Mouse (Mus musculus): ENCODE data around the gene Gm20518. TPM values are rescaled to one million over a fixed set of nuclear protein-coding genes. Genes with fewer than 3 reads are reported as not detected.
A peak's percentile ranks its signal among the peaks of the same experiment; 100 is the strongest.

Gene Gm20518
- polyA plus RNA-seq, 1 experiment from 2014 or later = 0.15 TPM

DNA sequence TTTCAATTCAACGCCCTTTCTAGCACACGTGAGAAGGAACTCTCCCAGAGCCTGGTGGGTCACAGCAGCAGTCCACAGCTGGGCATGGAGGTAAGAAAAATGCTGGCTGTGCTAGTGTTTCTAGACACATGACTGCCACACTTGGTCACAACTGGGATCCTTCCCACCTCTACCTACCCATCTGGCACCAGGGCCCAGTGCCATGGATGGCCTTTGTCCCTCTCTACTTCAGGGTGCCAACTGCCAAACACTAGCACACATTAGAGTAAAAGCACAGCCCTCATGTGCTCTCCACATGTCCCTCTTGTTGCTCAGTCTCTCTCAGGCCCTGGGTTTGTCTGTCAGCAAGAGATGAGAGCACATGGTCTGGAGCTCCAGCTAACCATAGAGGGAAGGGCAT, 38.2 kb upstream of the Gm20518 start:
- 63% methylated on average over 2 of the region's 2 CpGs for WGBS

DNA sequence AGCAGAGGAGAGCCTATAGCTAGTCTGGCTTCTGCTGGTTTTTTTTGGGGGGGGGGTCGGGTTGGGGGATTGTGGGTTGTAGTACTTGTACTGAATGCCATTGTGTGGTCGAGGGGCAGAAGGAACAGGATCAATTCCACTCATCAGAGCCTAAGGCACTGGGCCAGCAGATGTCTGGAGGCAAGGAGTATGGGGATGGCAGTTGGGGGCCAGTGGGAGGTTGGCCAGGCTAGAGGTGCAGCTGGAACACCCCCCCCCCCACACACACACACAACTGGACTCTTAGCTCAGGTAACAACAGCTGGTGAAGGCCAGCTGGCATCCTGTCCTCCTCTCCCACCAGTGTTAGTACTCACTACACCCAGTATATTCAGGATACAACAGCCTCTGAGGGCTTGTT, 37.7 kb upstream of the Gm20518 start:
- no peak overlapping the region for H3K9ac ChIP-seq (ENCODE audit: low read depth, low read length)
- no peak overlapping the region for H3K4me3 ChIP-seq (ENCODE audit: low read depth, low read length)
- H3K36me3 ChIP-seq (ENCODE audit: control insufficient read depth, insufficient read depth, low read length) = no peaks in the 10 kb centered on the region
- WGBS = 6% methylated on average over 2 of the region's 2 CpGs
- H3K27me3 ChIP-seq (ENCODE audit: control insufficient read depth, insufficient read depth, low read length) = no peaks in the 10 kb centered on the region
- no peak for DNase-seq (ENCODE audit: low spot score)
- ATAC-seq (ENCODE audit: low FRiP score) = peak; percentile 6; the same call in 1 of the 2 replicates
- H3K9me3 ChIP-seq (ENCODE audit: control insufficient read depth, low read length) = no peaks in the 10 kb centered on the region
- H3K4me2 ChIP-seq (replicated peaks; ENCODE audit: low read depth, low read length) = no peak overlapping the region
- peak overlapping the region; percentile 65; the same call in 1 of the 2 replicates for H3K27ac ChIP-seq (ENCODE audit: low read depth, low read length)
- peaks cover 5% of the 10 kb centered on the region for H3K4me1 ChIP-seq (replicated peaks; ENCODE audit: control insufficient read depth, insufficient read depth, low read length)

More for the DNA sequence above, 38.2 kb upstream of the Gm20518 start:
- no peaks in the 10 kb centered on the region for H3K36me3 ChIP-seq (ENCODE audit: control insufficient read depth, insufficient read depth, low read length)
- no peak overlapping the region for H3K4me3 ChIP-seq (ENCODE audit: low read depth, low read length)
- DNase-seq (ENCODE audit: low spot score) (no peak), ATAC-seq (ENCODE audit: low FRiP score) (no peak)
- no peaks in the 10 kb centered on the region for H3K9me3 ChIP-seq (ENCODE audit: control insufficient read depth, low read length)
- no peak overlapping the region for H3K27ac ChIP-seq (ENCODE audit: low read depth, low read length)
- H3K27me3 ChIP-seq (ENCODE audit: control insufficient read depth, insufficient read depth, low read length) = no peaks in the 10 kb centered on the region
- H3K4me1 ChIP-seq (replicated peaks; ENCODE audit: control insufficient read depth, insufficient read depth, low read length) = peaks cover 5% of the 10 kb centered on the region
- H3K9ac ChIP-seq (ENCODE audit: low read depth, low read length) = no peak overlapping the region
- no peak overlapping the region for H3K4me2 ChIP-seq (replicated peaks; ENCODE audit: low read depth, low read length)

DNA sequence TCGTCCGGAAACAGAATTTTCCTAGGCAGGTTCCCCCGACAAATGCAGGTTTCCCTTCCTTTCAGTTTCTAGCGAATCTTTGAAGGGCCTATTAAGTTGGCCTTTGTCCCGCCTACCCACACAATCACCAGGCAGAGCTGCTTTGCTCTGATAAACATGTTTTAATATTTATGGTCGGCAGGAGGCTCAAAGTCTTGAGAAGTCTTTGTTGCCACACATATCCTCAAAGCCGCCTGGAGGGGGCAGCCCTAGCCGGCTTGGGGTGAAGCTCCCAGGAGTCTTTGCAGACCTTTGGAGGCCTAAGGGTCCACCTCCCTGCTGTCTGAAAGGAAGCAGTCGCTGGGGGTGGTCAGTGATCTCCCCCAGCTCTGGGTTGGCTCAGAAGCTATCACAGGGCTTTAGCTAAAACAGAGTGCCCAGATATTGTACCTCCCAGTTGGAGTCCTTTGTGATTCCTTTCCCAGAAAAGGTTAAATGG, 37.2 kb upstream of the Gm20518 start:
- DNase-seq (ENCODE audit: low spot score) (peak; percentile 81), ATAC-seq (ENCODE audit: low FRiP score) (peak; percentile 49)
- Histone ChIP-seq H3K4me2 (replicated peaks; ENCODE audit: low read depth, low read length) (peak overlapping the region; percentile 93), H3K36me3 (ENCODE audit: control insufficient read depth, insufficient read depth, low read length) (no peaks in the 10 kb centered on the region), H3K4me3 (ENCODE audit: low read depth, low read length) (peak overlapping the region; percentile 88), H3K4me1 (replicated peaks; ENCODE audit: control insufficient read depth, insufficient read depth, low read length) (peaks cover 5% of the 10 kb centered on the region), H3K27ac (ENCODE audit: low read depth, low read length) (peak overlapping the region; percentile 86), H3K27me3 (ENCODE audit: control insufficient read depth, insufficient read depth, low read length) (no peaks in the 10 kb centered on the region), H3K9me3 (ENCODE audit: control insufficient read depth, low read length) (no peaks in the 10 kb centered on the region), H3K9ac (ENCODE audit: low read depth, low read length) (peak overlapping the region; percentile 51)
- WGBS = 2% methylated on average over 9 of the region's 9 CpGs

DNA sequence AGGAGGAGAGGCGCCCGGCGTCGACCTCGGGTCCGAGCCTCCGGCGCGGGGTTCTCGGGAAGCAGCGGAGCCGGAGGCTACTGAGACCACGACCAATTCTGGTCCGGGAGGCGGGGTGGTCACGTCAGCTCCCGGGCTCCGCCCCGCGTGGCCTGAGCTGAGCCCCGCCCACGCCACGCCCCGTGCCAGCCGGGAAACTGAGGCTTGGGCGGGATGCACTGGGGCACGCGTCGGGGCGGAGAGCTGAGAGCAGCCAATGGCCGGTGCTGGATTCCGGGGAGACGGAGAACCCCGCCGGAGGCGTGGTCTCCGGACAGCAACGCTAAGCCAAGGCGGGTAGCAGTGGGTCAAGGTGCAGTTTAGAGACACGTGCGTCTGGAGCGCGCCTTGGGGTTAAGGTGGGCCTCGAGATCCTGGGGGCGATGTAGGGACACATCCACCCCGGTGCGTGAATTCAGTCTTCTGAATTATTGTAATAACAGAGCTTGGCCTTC, 36.7 kb upstream of the Gm20518 start, which contains the start of gene Slc25a1:
Slc25a1 (minus strand) TSS at position 133 of the 494 bp plus-strand sequence.
- WGBS = under 1% methylated on average over 47 of the region's 47 CpGs
- H3K27me3 ChIP-seq (ENCODE audit: control insufficient read depth, insufficient read depth, low read length) = no peaks in the 10 kb centered on the region
- peak; percentile 86 for ATAC-seq (ENCODE audit: low FRiP score)
- H3K36me3 ChIP-seq (ENCODE audit: control insufficient read depth, insufficient read depth, low read length) = no peaks in the 10 kb centered on the region
- peaks cover 5% of the 10 kb centered on the region for H3K4me1 ChIP-seq (replicated peaks; ENCODE audit: control insufficient read depth, insufficient read depth, low read length)
- peak within 1 kb of the TSS; percentile 88 for H3K4me3 ChIP-seq (ENCODE audit: low read depth, low read length)
- H3K4me2 ChIP-seq (replicated peaks; ENCODE audit: low read depth, low read length) = peak within 1 kb of the TSS; percentile 93
- H3K9ac ChIP-seq (ENCODE audit: low read depth, low read length) = peak within 1 kb of the TSS; percentile 51
- DNase-seq (ENCODE audit: low spot score) = peak; percentile 87
- no peaks in the 10 kb centered on the region for H3K9me3 ChIP-seq (ENCODE audit: control insufficient read depth, low read length)
- H3K27ac ChIP-seq (ENCODE audit: low read depth, low read length) = peak within 1 kb of the TSS; percentile 86

DNA sequence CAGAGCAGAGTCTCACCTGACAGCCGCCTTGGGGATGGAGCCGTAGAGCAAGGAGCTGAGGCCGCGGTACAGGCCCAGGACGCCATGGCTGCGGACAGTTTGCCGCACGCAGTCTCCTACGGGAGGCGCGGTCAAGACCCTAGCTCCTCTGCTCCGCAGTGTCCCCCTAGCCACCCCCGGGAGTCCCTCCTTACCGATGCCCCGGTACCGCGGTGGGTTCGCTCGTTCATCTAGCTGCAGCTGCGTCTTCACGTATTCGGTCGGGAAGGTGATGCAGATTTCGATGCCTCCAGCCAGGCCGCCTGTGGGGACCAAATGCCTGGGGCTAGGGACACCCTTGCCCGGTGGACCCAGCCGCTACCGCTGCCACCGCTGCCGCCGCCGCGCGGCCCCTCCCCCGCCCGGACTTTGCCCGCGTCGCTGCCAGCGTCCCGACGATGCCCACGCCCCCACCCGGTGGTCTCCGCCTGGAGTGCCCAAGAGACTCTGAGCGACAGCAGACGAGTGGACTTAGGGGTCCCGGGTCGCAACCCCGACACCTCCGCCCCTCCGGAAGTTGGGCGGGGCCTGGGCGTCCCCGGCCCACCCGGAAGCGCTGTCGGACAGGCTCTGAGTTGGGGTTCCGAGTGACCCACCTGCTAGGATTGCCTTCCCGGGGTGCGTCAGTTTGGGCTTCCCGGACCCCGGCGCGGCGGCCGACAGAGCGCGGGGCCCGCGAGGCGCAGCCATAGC, 36.0 kb upstream of the Gm20518 start:
- Histone ChIP-seq H3K4me2 (replicated peaks; ENCODE audit: low read depth, low read length) (peak overlapping the region; percentile 93), H3K27me3 (ENCODE audit: control insufficient read depth, insufficient read depth, low read length) (no peaks in the 10 kb centered on the region), H3K4me1 (replicated peaks; ENCODE audit: control insufficient read depth, insufficient read depth, low read length) (peaks cover 7% of the 10 kb centered on the region), H3K4me3 (ENCODE audit: low read depth, low read length) (peak overlapping the region; percentile 88), H3K9ac (ENCODE audit: low read depth, low read length) (peak overlapping the region; percentile 51), H3K36me3 (ENCODE audit: control insufficient read depth, insufficient read depth, low read length) (no peaks in the 10 kb centered on the region), H3K9me3 (ENCODE audit: control insufficient read depth, low read length) (no peaks in the 10 kb centered on the region), H3K27ac (ENCODE audit: low read depth, low read length) (peak overlapping the region; percentile 86)
- under 1% methylated on average over 66 of the region's 72 CpGs for WGBS
- DNase-seq (ENCODE audit: low spot score) (peak; percentile 74), ATAC-seq (ENCODE audit: low FRiP score) (peak; percentile 59)

DNA sequence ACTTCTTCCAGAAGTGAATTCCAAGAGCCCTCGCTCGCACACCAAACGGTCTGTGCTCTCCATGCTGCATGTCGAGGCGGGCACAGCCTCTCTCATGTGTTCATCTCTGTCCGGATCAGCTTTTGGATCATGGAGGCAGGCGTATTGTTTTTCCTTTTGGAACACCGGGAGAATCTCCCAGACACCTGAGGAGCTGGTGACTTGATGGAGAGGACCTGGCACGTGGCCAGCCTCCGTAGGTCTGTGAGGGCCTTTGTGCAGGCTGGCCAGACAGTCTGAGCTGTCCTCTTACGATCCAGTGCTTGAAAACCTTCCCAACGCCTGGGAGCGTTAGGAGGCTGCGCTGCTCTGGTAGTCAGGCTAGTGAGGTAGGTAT, 30.7 kb upstream of the Gm20518 start:
- 1% methylated on average over 14 of the region's 14 CpGs for WGBS
- peaks cover 7% of the 10 kb centered on the region; the same call in 1 of the 2 replicates for H3K27me3 ChIP-seq (ENCODE audit: control insufficient read depth, insufficient read depth, low read length)
- peak overlapping the region; percentile 83 for H3K4me3 ChIP-seq (ENCODE audit: low read depth, low read length)
- peak overlapping the region; percentile 93 for H3K9ac ChIP-seq (ENCODE audit: low read depth, low read length)
- no peaks in the 10 kb centered on the region for H3K9me3 ChIP-seq (ENCODE audit: control insufficient read depth, low read length)
- peak; percentile 38 for ATAC-seq (ENCODE audit: low FRiP score)
- peak overlapping the region; percentile 63 for H3K27ac ChIP-seq (ENCODE audit: low read depth, low read length)
- no peaks in the 10 kb centered on the region for H3K36me3 ChIP-seq (ENCODE audit: control insufficient read depth, insufficient read depth, low read length)
- peaks cover 13% of the 10 kb centered on the region for H3K4me1 ChIP-seq (replicated peaks; ENCODE audit: control insufficient read depth, insufficient read depth, low read length)
- peak overlapping the region; percentile 89 for H3K4me2 ChIP-seq (replicated peaks; ENCODE audit: low read depth, low read length)
- no peak for DNase-seq (ENCODE audit: low spot score)

DNA sequence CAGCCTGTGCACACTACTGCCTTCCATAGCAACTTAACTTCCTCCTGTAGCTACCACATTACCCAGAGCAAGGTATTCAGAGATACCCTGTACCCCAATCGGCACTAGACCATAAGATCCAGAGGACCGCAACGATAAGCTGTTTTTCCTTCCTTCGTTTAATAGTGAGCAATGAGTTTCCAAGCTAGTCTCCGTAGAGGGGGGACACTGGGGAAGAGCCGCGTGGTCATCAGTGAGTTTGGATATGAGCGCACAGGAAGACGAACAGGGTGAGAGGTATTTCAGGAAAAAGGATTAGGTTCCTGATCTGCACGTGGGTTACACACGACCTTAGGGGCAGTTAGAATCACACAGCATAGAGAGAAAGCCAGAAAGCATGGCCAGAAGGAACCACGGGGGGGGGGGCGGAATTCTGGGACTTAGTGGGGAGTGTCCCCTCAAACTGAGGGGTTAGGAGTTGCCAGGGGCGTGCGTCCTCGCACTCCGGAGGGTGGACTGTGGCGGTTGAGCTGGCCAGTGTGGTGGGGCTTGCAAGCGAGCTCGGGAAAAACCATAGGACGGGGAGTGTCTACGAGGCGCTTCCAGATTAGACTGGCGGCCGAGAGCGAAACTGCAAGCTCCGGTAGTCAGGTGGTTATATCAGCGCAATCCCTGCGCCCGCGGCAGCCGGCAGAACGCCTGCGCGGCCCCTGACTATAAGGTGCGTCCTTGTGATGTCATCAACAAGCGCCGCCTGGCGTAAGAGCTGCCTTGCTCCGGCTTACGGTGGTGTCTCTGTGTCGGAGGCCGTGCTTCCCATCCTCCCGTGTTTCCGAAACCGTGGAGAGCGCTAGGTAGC, 30.1 kb upstream of the Gm20518 start:
- H3K4me3 ChIP-seq (ENCODE audit: low read depth, low read length) = peak overlapping the region; percentile 83
- H3K4me1 ChIP-seq (replicated peaks; ENCODE audit: control insufficient read depth, insufficient read depth, low read length) = peaks cover 8% of the 10 kb centered on the region; the same call in 1 of the 2 replicates
- H3K27ac ChIP-seq (ENCODE audit: low read depth, low read length) = peak overlapping the region; percentile 63
- DNase-seq (ENCODE audit: low spot score) = peak; percentile 98
- peak; percentile 93 for ATAC-seq (ENCODE audit: low FRiP score)
- whole genome bisulfite sequencing = 4% methylated on average over 47 of the region's 47 CpGs
- H3K4me2 ChIP-seq (replicated peaks; ENCODE audit: low read depth, low read length) = peak overlapping the region; percentile 89
- peaks cover 12% of the 10 kb centered on the region for H3K27me3 ChIP-seq (ENCODE audit: control insufficient read depth, insufficient read depth, low read length)
- H3K9ac ChIP-seq (ENCODE audit: low read depth, low read length) = peak overlapping the region; percentile 93
- H3K36me3 ChIP-seq (ENCODE audit: control insufficient read depth, insufficient read depth, low read length) = no peaks in the 10 kb centered on the region
- no peaks in the 10 kb centered on the region for H3K9me3 ChIP-seq (ENCODE audit: control insufficient read depth, low read length)

DNA sequence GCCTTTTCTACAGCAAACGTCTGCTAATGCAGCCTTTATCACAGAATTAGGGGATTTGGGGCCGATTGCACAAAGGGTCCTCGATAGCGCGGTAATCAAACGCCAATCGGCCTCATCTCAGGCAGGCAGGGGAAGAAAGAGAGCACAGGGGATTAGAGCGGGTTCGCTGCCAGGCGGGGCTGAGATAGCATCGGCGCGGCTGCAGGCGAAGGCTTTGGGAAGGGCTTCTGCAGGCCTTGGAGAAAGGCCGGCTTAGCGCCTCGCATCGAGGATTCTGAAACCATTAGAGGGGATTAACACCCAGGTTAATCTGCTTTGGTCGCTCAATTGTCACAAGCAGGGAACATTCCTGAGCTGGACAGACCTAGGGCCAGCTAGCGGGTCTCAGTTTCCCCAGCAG, 29.1 kb upstream of the Gm20518 start:
- peak; percentile 36 for DNase-seq (ENCODE audit: low spot score)
- Histone ChIP-seq H3K9me3 (ENCODE audit: control insufficient read depth, low read length) (no peaks in the 10 kb centered on the region), H3K4me1 (replicated peaks; ENCODE audit: control insufficient read depth, insufficient read depth, low read length) (peaks cover 8% of the 10 kb centered on the region; the same call in 1 of the 2 replicates), H3K36me3 (ENCODE audit: control insufficient read depth, insufficient read depth, low read length) (no peaks in the 10 kb centered on the region), H3K4me3 (ENCODE audit: low read depth, low read length) (no peak overlapping the region), H3K27ac (ENCODE audit: low read depth, low read length) (no peak overlapping the region), H3K4me2 (replicated peaks; ENCODE audit: low read depth, low read length) (no peak overlapping the region), H3K9ac (ENCODE audit: low read depth, low read length) (peak overlapping the region; percentile 21), H3K27me3 (ENCODE audit: control insufficient read depth, insufficient read depth, low read length) (peaks cover 21% of the 10 kb centered on the region)
- ATAC-seq (ENCODE audit: low FRiP score) = no peak
- WGBS = 16% methylated on average over 20 of the region's 20 CpGs

All from hindbrain, embryonic 11.5 days (tissue).